Mouse (Mus musculus) layer of hippocampus, postnatal 36 days (tissue): ENCODE results near the gene Wdsub1. TPM values are rescaled to one million over a fixed set of nuclear protein-coding genes. Genes with fewer than 3 reads are reported as not detected.

Experiments
- DNase-seq, 2 experiments: peaks; one replicate each; pipeline ENCODE4 v3.0.0; 2022
- total RNA-seq, 2 experiments: library from RNA; stranded (reverse); gene quantifications; 2 replicates each; pipeline ENCODE4 v1.2.3; 2021

Wdsub1 gene
- total RNA-seq, 2 experiments from 2014 or later, result 21.9 to 23.9 TPM

DNA sequence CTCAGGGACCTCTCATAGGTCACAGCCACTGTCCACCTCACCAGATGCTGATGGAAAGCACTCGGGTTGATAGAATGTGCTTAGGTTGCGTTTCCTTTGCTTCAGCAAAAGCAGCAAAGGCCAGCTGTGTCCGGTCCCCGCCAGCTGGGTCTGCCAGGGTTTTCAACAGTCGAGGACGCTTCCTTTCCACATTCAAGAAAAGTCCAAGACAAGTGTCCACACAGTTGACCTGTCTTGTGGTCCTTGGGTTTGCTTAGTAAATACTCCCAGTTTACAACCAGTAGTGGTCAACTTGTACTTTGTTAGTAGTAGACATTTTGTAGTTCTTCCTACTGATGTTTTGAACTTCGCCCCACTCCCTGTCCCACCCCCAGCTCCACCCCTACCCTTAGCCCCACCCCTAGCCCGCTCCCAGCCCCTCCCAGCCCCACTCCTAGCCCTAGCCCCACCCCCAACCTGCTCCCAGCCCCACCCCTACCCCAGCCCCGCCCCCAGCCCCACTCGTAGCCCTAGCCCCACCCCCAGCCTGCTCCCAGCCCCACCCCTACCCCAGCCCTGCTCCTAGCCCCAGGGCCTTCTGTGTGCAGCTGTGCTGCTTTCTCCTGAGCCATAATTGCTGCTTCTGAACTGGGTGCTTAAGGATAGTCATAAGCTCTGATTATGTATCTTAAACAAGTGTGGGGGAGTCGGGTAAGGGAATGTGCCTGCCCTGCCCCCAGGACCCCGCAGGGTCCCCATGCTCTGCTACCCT, 41.0 kb downstream of the Wdsub1 start:
- DNase-seq, result no peak

GRCm38 (mm10) chr2:59840191-59840590, 42.2 kb downstream of the Wdsub1 start:
- DNase-seq, result no peak

DNA sequence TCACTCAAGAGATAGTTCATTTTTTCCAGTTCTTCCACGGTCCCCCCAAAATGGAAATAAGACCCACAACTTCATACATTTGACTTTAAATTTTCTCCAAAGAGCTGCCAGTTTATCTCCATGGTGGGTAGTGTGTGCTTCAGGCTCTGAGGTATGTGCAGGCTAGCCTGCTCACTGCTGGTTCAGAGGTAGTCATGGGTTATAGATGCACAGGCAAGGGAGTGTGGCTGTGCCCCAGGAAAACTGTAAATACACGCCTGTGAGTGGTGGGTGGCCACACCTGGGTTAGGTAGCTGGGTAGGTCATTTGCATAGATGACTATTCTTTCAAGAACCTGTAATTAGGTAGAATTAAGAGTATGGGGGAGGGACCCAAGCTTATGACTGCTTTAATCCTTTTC, 42.6 kb downstream of the Wdsub1 start:
- DNase-seq, result no peak

DNA sequence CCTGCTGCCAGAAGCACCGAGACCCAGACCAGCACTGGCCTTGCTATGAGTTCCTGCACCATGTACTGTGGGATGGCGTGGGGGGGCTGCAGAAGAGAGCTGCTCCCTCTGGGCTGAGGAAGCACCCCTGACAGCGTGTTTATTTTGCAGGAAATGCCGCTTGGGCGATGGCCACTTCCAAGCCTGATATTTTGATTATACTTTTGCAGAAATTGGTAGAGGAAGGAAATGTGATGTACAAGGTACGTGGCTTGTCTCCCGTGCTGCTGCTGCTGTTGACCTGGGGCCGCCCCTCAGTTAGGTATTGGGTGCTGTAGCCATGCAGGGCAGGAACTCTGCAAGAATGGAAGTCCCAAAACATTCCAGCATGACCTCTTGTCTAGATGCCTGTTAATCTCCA, 43.6 kb downstream of the Wdsub1 start:
- no peak for DNase-seq

DNA sequence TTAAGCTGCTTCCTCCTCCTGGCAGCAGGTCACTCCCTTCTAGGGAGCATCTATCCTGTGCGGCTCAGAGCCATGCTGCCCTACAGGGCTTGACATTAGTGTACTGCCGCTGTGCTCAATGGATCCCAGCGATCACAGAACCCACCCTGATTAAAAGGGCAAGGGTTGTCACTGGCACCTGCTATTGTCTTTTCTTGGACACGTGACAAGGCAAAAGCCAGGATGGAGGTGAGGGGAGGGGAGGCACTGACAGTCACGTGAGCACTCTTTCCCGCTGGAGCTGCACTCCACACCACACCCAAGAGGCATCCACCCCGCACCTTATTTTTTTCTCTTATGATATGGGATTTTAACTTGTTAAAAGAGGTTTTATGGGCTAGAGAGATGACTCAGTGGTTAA, 50.6 kb downstream of the Wdsub1 start:
- DNase-seq, result no peak

- DNase-seq, result no peak
Observed at GRCm38 (mm10) chr2:59830940-59831339, 51.5 kb downstream of the Wdsub1 start.

DNA sequence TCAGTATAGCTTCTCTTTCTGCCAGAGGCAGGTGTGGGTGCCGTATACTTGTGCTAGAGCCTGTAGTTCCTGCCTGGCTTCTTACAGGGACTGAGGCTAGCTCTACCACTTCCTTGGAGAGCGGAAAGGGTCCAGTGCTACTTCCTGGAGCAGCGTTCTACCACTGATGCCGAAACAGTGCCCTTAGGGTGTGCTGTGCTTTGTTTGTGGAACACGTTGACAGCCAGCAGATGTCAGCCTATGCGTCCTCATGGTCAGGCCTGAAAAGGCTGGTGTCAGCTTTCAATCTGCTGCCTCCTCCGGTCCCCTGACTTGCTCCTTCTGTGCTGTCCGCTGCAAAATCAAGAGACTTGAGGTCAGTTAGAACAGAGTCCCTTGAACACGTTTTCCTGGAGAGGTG, 52.2 kb downstream of the Wdsub1 start:
- DNase-seq, result no peak

DNA sequence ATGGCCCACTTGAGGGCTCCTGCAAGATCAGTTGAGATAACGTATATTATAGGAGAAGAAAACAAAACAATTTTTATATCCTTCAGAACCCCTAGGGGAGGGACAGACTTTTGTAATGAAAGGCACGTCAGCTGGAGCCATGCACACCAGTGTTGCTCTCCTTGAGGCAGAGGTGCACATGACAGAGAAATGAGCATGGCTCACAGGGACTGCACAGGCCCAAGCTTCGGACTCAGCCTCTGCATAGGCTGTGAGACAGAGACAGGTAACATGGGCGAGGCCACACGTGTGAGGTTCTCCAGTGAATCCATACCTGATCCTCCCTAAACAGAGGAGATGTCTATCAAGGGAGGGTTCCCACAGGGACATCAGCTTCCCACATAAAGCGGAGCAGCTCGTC, 52.7 kb downstream of the Wdsub1 start:
- DNase-seq, result no peak

GRCm38 (mm10) chr2:59828777-59829508, 53.4 kb downstream of the Wdsub1 start:
- no peak for DNase-seq

DNA sequence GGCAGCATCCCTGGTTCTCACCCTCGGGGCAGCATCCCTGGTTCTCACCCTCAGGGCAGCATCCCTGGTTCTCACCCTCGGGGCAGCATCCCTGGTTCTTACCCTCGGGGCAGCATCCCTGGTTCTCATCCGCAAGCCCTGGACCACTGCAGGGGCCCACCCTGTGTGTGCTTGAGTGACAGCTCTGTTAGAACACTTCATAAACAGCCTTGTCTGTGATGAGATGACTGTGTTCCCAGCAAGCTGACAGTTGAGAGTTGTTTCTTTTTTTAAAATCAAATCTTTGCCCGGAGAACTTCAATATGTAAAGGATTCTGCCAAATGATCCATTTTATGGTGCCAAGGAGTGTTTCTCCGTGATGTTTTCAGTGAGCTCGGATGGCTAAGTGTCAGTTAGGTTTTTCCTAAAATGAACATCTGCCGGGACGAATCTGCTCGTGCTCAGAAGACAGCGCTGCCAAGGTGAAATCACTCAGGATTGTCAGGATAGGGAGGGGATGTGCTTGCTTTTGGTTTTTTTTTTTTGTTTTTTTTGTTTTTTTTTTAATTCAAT, 54.2 kb downstream of the Wdsub1 start:
- no peak for DNase-seq

DNA sequence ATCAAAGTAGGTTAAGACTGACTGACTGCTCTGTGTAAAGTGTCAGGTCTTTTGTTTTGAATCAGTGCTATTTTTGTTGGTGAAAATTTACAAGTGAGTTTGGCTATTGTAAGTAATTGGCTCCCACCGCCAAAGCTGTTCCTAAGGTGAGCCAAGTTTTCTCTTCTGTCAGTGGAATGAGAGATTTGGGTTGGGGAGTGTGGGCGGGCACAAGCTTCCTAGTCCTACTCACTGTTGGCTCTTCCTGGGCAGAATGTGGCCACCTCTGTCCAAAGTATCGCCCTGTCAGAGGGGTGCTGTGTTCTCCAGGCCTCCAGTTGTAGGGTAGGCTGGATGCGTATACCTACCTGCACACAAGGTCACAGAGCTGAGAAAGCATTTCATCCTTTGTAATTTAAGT, 57.0 kb downstream of the Wdsub1 start:
- DNase-seq, result no peak

DNA sequence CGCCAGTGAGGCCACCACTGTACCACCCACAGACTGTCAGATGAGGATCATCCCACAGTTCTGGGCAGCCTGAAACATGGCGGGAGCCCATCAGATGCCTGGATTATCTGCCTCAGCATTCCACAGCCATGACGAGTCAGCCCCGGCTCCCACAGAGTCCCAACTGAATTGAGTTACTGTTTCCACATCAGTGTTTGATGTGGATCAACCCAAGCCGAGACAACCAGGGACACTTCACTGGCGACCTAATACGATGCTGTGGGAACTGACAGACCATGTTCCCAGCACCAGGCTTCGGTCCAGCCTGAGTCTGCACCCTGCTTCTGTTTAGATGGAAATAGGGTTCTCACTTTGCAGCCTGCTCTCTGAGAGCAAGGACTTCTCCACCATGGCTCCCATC, 58.1 kb downstream of the Wdsub1 start:
- peak in 1 of 2 experiments; percentile 40 for DNase-seq

- no peak for DNase-seq
Observed at GRCm38 (mm10) chr2:59821044-59821443, 61.3 kb downstream of the Wdsub1 start.

DNA sequence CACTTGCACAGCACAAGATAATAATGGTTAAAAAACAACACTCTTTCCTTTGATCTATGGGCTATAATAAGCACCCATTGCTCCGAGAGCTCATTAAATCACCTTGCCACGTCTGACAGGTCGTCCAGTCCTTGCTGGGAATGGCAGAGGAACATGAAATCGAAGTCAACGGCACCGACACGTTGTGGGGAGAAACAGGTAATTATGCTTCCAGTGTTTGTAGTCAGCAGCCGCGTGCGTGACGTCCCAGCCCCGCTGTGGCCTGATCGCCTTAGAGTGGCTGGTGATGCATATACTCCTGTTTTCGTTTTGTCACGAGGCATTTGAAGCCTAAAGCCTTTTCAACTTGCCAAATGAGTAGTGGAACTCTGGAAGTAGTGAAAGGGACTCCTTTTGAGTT, 62.3 kb downstream of the Wdsub1 start:
- no peak for DNase-seq

DNA sequence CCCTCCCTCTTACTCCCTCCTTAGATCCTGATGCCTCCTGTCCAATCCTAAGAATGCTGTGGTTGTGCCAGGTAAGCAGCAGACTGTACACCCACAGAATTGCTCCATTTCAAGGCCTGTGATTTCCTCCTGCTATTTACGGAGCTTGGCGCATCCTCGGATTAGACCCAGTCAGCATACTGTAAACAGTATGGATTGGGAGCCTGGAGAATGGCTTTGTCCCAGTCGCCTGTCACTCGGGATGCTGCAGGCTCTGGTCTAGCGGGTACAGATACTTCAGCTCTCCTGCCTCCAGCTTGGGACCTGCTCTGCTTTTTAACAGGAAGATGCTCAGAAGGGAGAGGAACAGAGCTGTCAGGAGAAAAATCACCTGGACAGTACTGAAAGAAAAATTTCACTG, 63.0 kb downstream of the Wdsub1 start:
- no peak for DNase-seq

GRCm38 (mm10) chr2:59818663-59819062, 63.7 kb downstream of the Wdsub1 start:
- no peak for DNase-seq

- no peak for DNase-seq
Observed at GRCm38 (mm10) chr2:59814997-59815396, 67.4 kb downstream of the Wdsub1 start.

DNA sequence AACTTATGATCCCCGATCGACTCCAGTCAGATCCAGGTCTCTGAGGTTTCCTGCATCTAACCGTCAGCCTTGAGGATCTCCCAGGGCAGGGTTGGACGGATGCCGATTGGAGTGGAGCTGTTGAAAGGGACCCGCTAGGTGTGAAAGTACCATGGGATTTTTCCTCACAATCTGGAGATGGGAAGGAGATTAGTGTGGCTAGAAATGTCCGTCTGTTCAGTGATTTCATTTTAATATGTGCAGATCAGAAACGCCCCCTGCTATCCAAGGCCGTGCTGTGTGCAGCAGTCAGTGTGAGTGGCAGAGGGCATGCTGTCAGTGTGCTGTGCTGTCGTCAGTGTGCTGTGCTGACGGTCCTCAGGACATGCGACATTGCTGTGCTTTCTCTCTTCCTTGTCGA, 68.9 kb downstream of the Wdsub1 start:
- no peak for DNase-seq

DNA sequence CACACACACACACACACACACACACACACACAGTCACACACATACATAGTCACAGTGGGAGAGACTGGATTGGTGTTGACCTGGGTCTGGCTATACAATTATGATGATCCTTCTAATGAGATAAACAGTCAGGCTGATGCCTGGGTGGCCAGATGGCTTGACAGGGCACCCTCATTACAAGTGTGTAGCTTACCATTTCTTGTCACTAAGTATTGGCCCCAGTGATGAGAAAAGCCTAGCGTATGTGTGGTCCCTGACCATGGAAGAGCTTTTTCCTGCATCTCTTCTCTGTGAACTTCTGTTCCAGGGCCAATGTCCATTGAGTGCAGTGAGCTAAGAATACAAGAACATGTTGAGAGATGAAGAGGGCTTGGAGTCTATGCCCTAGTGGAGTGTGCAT, 69.8 kb downstream of the Wdsub1 start:
- DNase-seq, result no peak

- no peak for DNase-seq
Observed at GRCm38 (mm10) chr2:59811247-59811646, 71.1 kb downstream of the Wdsub1 start.

GRCm38 (mm10) chr2:59810039-59810438, 72.4 kb downstream of the Wdsub1 start:
- no peak for DNase-seq

DNA sequence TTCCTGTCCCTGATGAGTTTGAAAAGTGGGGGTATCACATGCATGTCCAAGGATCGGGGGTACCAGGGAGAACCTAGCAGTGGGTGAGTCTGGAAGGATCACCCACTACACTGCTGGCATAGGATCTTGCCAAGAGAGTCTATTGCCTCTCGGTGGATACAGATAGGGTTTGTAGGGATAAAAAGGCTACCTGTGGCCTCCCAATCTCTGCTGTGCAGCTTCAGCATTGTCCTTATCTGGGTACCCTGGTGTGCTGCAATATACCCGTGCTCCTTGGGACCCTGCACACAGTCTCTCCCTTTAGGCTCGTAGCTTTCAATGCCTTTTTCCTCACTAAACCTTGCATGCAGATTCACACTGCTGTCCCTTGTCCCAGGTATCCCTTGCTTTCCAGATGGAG, 73.8 kb downstream of the Wdsub1 start:
- no peak for DNase-seq

GRCm38 (mm10) chr2:59806038-59806437, 76.4 kb downstream of the Wdsub1 start:
- DNase-seq, result no peak

- no peak for DNase-seq
Observed at GRCm38 (mm10) chr2:59805595-59805994, 76.8 kb downstream of the Wdsub1 start.
